Mouse (Mus musculus) brain, embryonic 14.5 days (tissue): ENCODE data around the gene Zfp691.

ENCODE experiments used
- CTCF ChIP-seq: fragments of 200-500 bp; IDR thresholded peaks from 2 replicates; pipeline ENCODE4 v1.5.1; 2012; ENCODE audit warnings: inconsistent platforms, mild to moderate bottlenecking, moderate library complexity, borderline replicate concordance; ENCODE audit not compliant: insufficient read depth, insufficient read length; ENCODE audit errors: extremely low read depth
- POLR2A ChIP-seq: fragments of 200-500 bp; IDR thresholded peaks from 2 replicates; pipeline ENCODE4 v1.6.1; 2012; ENCODE audit warnings: mild to moderate bottlenecking, inconsistent platforms, borderline replicate concordance; ENCODE audit not compliant: poor library complexity, insufficient read depth, insufficient read length, severe bottlenecking; ENCODE audit errors: extremely low read depth

DNA sequence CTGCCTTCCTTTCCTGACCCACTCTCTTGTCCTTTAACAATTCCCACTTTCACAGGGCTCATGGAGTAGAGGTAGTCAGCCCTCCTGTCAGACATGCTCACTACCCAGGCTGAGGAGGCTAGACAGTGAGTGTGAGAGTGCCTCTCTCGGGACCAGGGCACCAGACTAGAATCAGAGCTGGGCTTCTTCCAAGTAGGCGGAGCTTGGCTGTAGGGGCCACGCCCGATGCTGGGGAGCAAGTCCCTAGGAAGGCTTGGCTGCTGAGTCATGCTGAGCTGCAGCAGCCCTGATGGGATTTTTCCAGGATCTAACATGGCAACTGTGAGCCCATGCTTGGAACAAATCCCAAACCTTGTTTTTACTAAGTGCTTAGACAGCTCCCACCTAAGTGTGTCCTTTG is 52.7 kb downstream of the Zfp691 start:
- TF ChIP-seq POLR2A: no peak
- TF ChIP-seq CTCF: no peak
